Mouse (Mus musculus) MEL (cell line): ENCODE results near the gene Krt80. TPM values are rescaled to one million over a fixed set of nuclear protein-coding genes. Genes with fewer than 3 reads are reported as not detected.

ENCODE experiments used
- DNase-seq: peaks from one replicate; pipeline ENCODE4 v3.0.0; 2011; ENCODE audit warnings: low read depth, low spot score
- H3K27ac ChIP-seq: 2 replicates; pipeline ENCODE4 v1.5.1; 2012; ENCODE audit warnings: low read depth, mild to moderate bottlenecking, control low read depth, low read length, moderate library complexity; ENCODE audit not compliant: control insufficient read depth
- H3K27me3 ChIP-seq, 2 experiments: fragments of 150-350 bp in 1 of 2; sonication (generic) in 1 of 2; 2 replicates each; pipeline ENCODE4 v1.6.1; 2012; ENCODE audit warnings: low read length in 2 of 2, mild to moderate bottlenecking in 2 of 2, improper control_type of control experiment in 1 of 2, moderate library complexity in 1 of 2; ENCODE audit not compliant: insufficient read depth in 2 of 2, control insufficient read depth in 1 of 2
- H3K36me3 ChIP-seq, 2 experiments: 2 replicates each; pipeline ENCODE4 v1.6.1; 2012 to 2014; ENCODE audit warnings: low read length in 2 of 2, improper control_type of control experiment in 1 of 2, inconsistent platforms in 1 of 2, mild to moderate bottlenecking in 1 of 2; ENCODE audit not compliant: insufficient read depth in 2 of 2, control insufficient read depth in 1 of 2
- H3K4me1 ChIP-seq, 2 experiments: fragments of 150-350 bp in 1 of 2; sonication (generic) in 1 of 2; 2 replicates each; pipeline ENCODE4 v1.6.1; 2012; ENCODE audit warnings: low read length in 2 of 2, improper control_type of control experiment in 1 of 2, mild to moderate bottlenecking in 1 of 2; ENCODE audit not compliant: insufficient read depth in 2 of 2, control insufficient read depth in 1 of 2
- H3K4me3 ChIP-seq, 2 experiments: fragments of 150-350 bp in 1 of 2; sonication (generic) in 1 of 2; 2 replicates each; pipeline ENCODE4 v1.5.1; 2012; ENCODE audit warnings: low read depth in 2 of 2, low read length in 2 of 2, mild to moderate bottlenecking in 2 of 2, moderate library complexity in 2 of 2, control low read depth in 1 of 2, improper control_type of control experiment in 1 of 2; ENCODE audit not compliant: control insufficient read depth in 1 of 2, insufficient read depth in 1 of 2
- H3K79me2 ChIP-seq: 2 replicates; pipeline ENCODE4 v1.6.1; 2012; ENCODE audit warnings: mild to moderate bottlenecking, low read length, moderate library complexity; ENCODE audit not compliant: control insufficient read depth, poor library complexity, insufficient read depth
- H3K9ac ChIP-seq: 2 replicates; pipeline ENCODE4 v1.6.1; 2012; ENCODE audit warnings: low read depth, mild to moderate bottlenecking, control low read depth, low read length, moderate library complexity; ENCODE audit not compliant: control insufficient read depth, poor library complexity, severe bottlenecking
- H3K9me3 ChIP-seq: fragments of 150-350 bp; sonication (generic); replicated peaks from 2 replicates; pipeline ENCODE4 v1.6.1; 2012; ENCODE audit warnings: mild to moderate bottlenecking, low read length, improper control_type of control experiment, moderate library complexity; ENCODE audit not compliant: insufficient read depth
- BHLHE40 ChIP-seq: IDR thresholded peaks from 2 replicates; pipeline ENCODE4 v1.6.1; 2012; ENCODE audit warnings: low read depth, mild to moderate bottlenecking, inconsistent platforms, low read length, improper control_type of control experiment, borderline replicate concordance
- CHD1 ChIP-seq: IDR thresholded peaks from 2 replicates; pipeline ENCODE4 v1.6.1; 2012; ENCODE audit warnings: low read depth, mild to moderate bottlenecking, inconsistent platforms, low read length, improper control_type of control experiment
- CHD2 ChIP-seq: IDR thresholded peaks from 2 replicates; pipeline ENCODE4 v1.6.1; 2011; ENCODE audit warnings: low read length, improper control_type of control experiment
- CTCF ChIP-seq, 3 experiments: IDR thresholded peaks in 2 of 3; conservative IDR thresholded peaks in 1 of 3; 2 replicates each; pipeline ENCODE4 v1.5.1; 2011 to 2012; ENCODE audit warnings: low read length in 3 of 3, low read depth in 2 of 3, mild to moderate bottlenecking in 2 of 3, improper control_type of control experiment in 1 of 3, inconsistent platforms in 1 of 3, mixed read lengths in 1 of 3, moderate library complexity in 1 of 3; ENCODE audit not compliant: control insufficient read depth in 1 of 3, insufficient read depth in 1 of 3, poor library complexity in 1 of 3, severe bottlenecking in 1 of 3
- E2F4 ChIP-seq: IDR thresholded peaks from 2 replicates; pipeline ENCODE4 v1.6.1; 2011; ENCODE audit warnings: low read depth, low read length, improper control_type of control experiment, borderline replicate concordance
- ELF1 ChIP-seq: IDR thresholded peaks from 2 replicates; pipeline ENCODE4 v1.6.1; 2014; ENCODE audit warnings: low read depth, mild to moderate bottlenecking, inconsistent platforms, low read length, improper control_type of control experiment, moderate library complexity
- EP300 ChIP-seq, 2 experiments: IDR thresholded peaks; 2 replicates each; pipeline ENCODE4 v1.6.1; 2011; ENCODE audit warnings: improper control_type of control experiment in 2 of 2, low read length in 2 of 2, low read depth in 1 of 2, mild to moderate bottlenecking in 1 of 2
- ETS1 ChIP-seq: IDR thresholded peaks from 2 replicates; pipeline ENCODE4 v1.6.1; 2012; ENCODE audit warnings: low read depth, mild to moderate bottlenecking, inconsistent platforms, low read length, improper control_type of control experiment, moderate library complexity
- GABPA ChIP-seq: IDR thresholded peaks from 2 replicates; pipeline ENCODE4 v1.6.1; 2012; ENCODE audit warnings: low read depth, mild to moderate bottlenecking, inconsistent platforms, low read length, improper control_type of control experiment, moderate library complexity
- GATA1 ChIP-seq: IDR thresholded peaks from 2 replicates; pipeline ENCODE4 v1.6.1; 2011; ENCODE audit warnings: low read depth, low read length, improper control_type of control experiment
- HCFC1 ChIP-seq: IDR thresholded peaks from 2 replicates; pipeline ENCODE4 v1.6.1; 2012; ENCODE audit warnings: low read depth, mild to moderate bottlenecking, inconsistent platforms, low read length, improper control_type of control experiment, moderate library complexity
- JUND ChIP-seq: IDR thresholded peaks from 2 replicates; pipeline ENCODE4 v1.6.1; 2011; ENCODE audit warnings: low read depth, mild to moderate bottlenecking, improper control_type of control experiment, low read length
- KAT2A ChIP-seq: conservative IDR thresholded peaks from 2 replicates; pipeline ENCODE4 v1.6.1; 2012; ENCODE audit warnings: low read depth, low read length, improper control_type of control experiment, inconsistent platforms
- MAFK ChIP-seq: IDR thresholded peaks from 2 replicates; pipeline ENCODE4 v1.6.1; 2011; ENCODE audit warnings: low read depth, mild to moderate bottlenecking, low read length, improper control_type of control experiment, borderline replicate concordance
- MAX ChIP-seq: IDR thresholded peaks from 2 replicates; pipeline ENCODE4 v1.6.1; 2011; ENCODE audit warnings: low read length, improper control_type of control experiment
- MAZ ChIP-seq: IDR thresholded peaks from 2 replicates; pipeline ENCODE4 v1.6.1; 2012; ENCODE audit warnings: low read depth, mild to moderate bottlenecking, inconsistent platforms, low read length, improper control_type of control experiment
- MEF2A ChIP-seq: IDR thresholded peaks from 2 replicates; pipeline ENCODE4 v1.6.1; 2014; ENCODE audit warnings: low read depth, mild to moderate bottlenecking, inconsistent platforms, low read length, improper control_type of control experiment; ENCODE audit not compliant: poor library complexity, insufficient replicate concordance, severe bottlenecking; ENCODE audit errors: extremely low read depth
- MXI1 ChIP-seq: IDR thresholded peaks from 2 replicates; pipeline ENCODE4 v1.6.1; 2011; ENCODE audit warnings: mild to moderate bottlenecking, low read depth, low read length, improper control_type of control experiment
- MYB ChIP-seq: IDR thresholded peaks from 2 replicates; pipeline ENCODE4 v1.6.1; 2011; ENCODE audit warnings: mild to moderate bottlenecking, low read depth, low read length, improper control_type of control experiment
- MYC ChIP-seq: IDR thresholded peaks from 2 replicates; pipeline ENCODE4 v1.6.1; 2011; ENCODE audit warnings: low read depth, mild to moderate bottlenecking, low read length, improper control_type of control experiment, moderate library complexity
- NELFE ChIP-seq: IDR thresholded peaks from 2 replicates; pipeline ENCODE4 v1.6.1; 2011; ENCODE audit warnings: low read depth, low read length, improper control_type of control experiment
- NRF1 ChIP-seq: IDR thresholded peaks from 2 replicates; pipeline ENCODE4 v1.6.1; 2014; ENCODE audit warnings: low read depth, mild to moderate bottlenecking, inconsistent platforms, low read length, improper control_type of control experiment, moderate library complexity; ENCODE audit not compliant: poor library complexity, insufficient read depth, severe bottlenecking
- POLR2A ChIP-seq, 2 experiments: IDR thresholded peaks; 2 replicates each; pipeline ENCODE4 v1.6.1; 2011 to 2012; ENCODE audit warnings: low read length in 2 of 2, mild to moderate bottlenecking in 2 of 2, control low read depth in 1 of 2, improper control_type of control experiment in 1 of 2, low read depth in 1 of 2, moderate library complexity in 1 of 2; ENCODE audit not compliant: control insufficient read depth in 1 of 2, insufficient read depth in 1 of 2, poor library complexity in 1 of 2
- POLR2AphosphoS2 ChIP-seq: IDR thresholded peaks from 2 replicates; pipeline ENCODE4 v1.6.1; 2011; ENCODE audit warnings: low read length, improper control_type of control experiment
- POLR2AphosphoS5 ChIP-seq: IDR thresholded peaks from 2 replicates; pipeline ENCODE4 v1.6.1; 2012; ENCODE audit warnings: low read depth, borderline replicate concordance, mild to moderate bottlenecking, inconsistent platforms, low read length, moderate library complexity, mixed read lengths
- RAD21 ChIP-seq: IDR thresholded peaks from 2 replicates; pipeline ENCODE4 v1.6.1; 2011; ENCODE audit warnings: mild to moderate bottlenecking, low read depth, low read length, improper control_type of control experiment
- RCOR1 ChIP-seq: IDR thresholded peaks from 2 replicates; pipeline ENCODE4 v1.6.1; 2012; ENCODE audit warnings: low read depth, mild to moderate bottlenecking, inconsistent platforms, low read length, improper control_type of control experiment
- SIN3A ChIP-seq: IDR thresholded peaks from 2 replicates; pipeline ENCODE4 v1.6.1; 2012; ENCODE audit warnings: low read length, improper control_type of control experiment, inconsistent platforms
- SMC3 ChIP-seq: IDR thresholded peaks from 2 replicates; pipeline ENCODE4 v1.6.1; 2011; ENCODE audit warnings: low read depth, low read length, improper control_type of control experiment
- TAL1 ChIP-seq: IDR thresholded peaks from 2 replicates; pipeline ENCODE4 v1.6.1; 2012; ENCODE audit warnings: mild to moderate bottlenecking, inconsistent platforms, low read length, moderate library complexity, mixed read lengths
- TBP ChIP-seq: IDR thresholded peaks from 2 replicates; pipeline ENCODE4 v1.8.0; 2011; ENCODE audit warnings: low read depth, low read length, improper control_type of control experiment
- TCF12 ChIP-seq: IDR thresholded peaks from 2 replicates; pipeline ENCODE4 v1.6.1; 2014; ENCODE audit warnings: low read depth, mild to moderate bottlenecking, inconsistent platforms, low read length, improper control_type of control experiment, moderate library complexity
- USF1 ChIP-seq: IDR thresholded peaks from 2 replicates; pipeline ENCODE4 v1.6.1; 2014; ENCODE audit warnings: low read depth, mild to moderate bottlenecking, inconsistent platforms, low read length, improper control_type of control experiment, moderate library complexity
- USF2 ChIP-seq, 2 experiments: IDR thresholded peaks; 2 replicates each; pipeline ENCODE4 v1.6.1; 2011 to 2012; ENCODE audit warnings: improper control_type of control experiment in 2 of 2, low read length in 2 of 2, borderline replicate concordance in 1 of 2, inconsistent platforms in 1 of 2, low read depth in 1 of 2, mild to moderate bottlenecking in 1 of 2; ENCODE audit not compliant: insufficient read depth in 1 of 2
- ZC3H11A ChIP-seq: IDR thresholded peaks from 2 replicates; pipeline ENCODE4 v1.6.1; 2012; ENCODE audit warnings: low read depth, mild to moderate bottlenecking, inconsistent platforms, low read length, improper control_type of control experiment
- ZKSCAN1 ChIP-seq: IDR thresholded peaks from 2 replicates; pipeline ENCODE4 v1.6.1; 2012; ENCODE audit warnings: low read depth, mild to moderate bottlenecking, inconsistent platforms, low read length, improper control_type of control experiment, moderate library complexity
- ZMIZ1 ChIP-seq: IDR thresholded peaks from 2 replicates; pipeline ENCODE4 v1.6.1; 2012; ENCODE audit warnings: low read depth, mild to moderate bottlenecking, inconsistent platforms, low read length, improper control_type of control experiment, moderate library complexity
- ZNF384 ChIP-seq: IDR thresholded peaks from 2 replicates; pipeline ENCODE4 v1.6.1; 2012; ENCODE audit warnings: low read depth, mild to moderate bottlenecking, inconsistent platforms, low read length, improper control_type of control experiment
- polyA plus RNA-seq, 2 experiments: library from polyadenylated mRNA; stranded (reverse) in 1 of 2; unstranded in 1 of 2; fragments of >175 nt in 1 of 2; fragments of >200 nt in 1 of 2; gene quantifications; 2 replicates each; pipeline versions ENCODE4 v1.2.1 to v1.2.4; 2012; ENCODE audit warnings: low replicate concordance in 2 of 2, low read depth in 1 of 2; ENCODE audit not compliant: insufficient read length in 2 of 2, insufficient read depth in 1 of 2, missing spikeins in 1 of 2
- total RNA-seq: library from RNA; depleted of rRNA; stranded (reverse); fragments of 300-350 nt; gene quantifications from 2 replicates; pipeline ENCODE4 v1.2.3, GENCODE M21; 2012

The Krt80 gene
- total and polyA plus RNA-seq, 3 experiments = not detected

DNA sequence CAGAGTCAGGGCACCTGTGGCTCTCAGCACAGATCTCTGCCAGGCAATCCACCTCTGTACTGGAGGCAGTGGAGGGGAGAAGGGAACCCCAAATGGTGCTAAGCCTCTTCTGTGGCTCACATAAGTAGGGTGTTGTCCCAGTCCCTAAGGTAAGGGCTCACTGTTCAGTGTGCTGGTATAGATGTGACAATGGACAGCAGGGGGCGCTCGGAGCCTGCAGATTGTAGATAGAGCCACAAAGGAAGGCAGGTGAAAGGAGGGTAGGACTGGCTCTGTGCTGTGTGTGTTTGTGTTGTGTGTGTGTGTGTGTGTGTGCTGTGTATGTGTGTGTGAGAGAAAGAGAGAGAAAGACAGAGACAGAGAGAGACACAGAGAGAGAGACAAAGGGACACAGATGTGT is 30.4 kb downstream of the Krt80 start:
- H3K9ac ChIP-seq = no peak overlapping the region
- no peaks in the 10 kb centered on the region for H3K9me3 ChIP-seq
- no peak overlapping the region for H3K27ac ChIP-seq
- H3K36me3 ChIP-seq = no peaks in the 10 kb centered on the region; a peak in 1 of 4 replicates
- no peaks in the 10 kb centered on the region for H3K27me3 ChIP-seq
- H3K79me2 ChIP-seq = no peaks in the 10 kb centered on the region
- peak; percentile 91 for DNase-seq
- no peak overlapping the region for H3K4me3 ChIP-seq
- peaks cover 0 to 17% of the 10 kb centered on the region in 2 experiments; a peak in 3 of 4 replicates for H3K4me1 ChIP-seq
- TF ChIP-seq CTCF (IDR thresholded peaks at IDR 0.05 in 2 of 3, conservative IDR thresholded peaks at IDR 0.05 in 1 of 3; ENCODE audit: control insufficient read depth in 1 of 3, insufficient read depth in 1 of 3, low read depth in 2 of 3, low read length in 3 of 3, poor library complexity in 1 of 3, severe bottlenecking in 1 of 3) = peak; percentile 85 to 100 (median 99)
- TF ChIP-seq POLR2AphosphoS2 = no peak
- TF ChIP-seq SIN3A = no peak
- TF ChIP-seq E2F4 = no peak
- TF ChIP-seq MYC = no peak
- no peak for TF ChIP-seq NELFE
- TF ChIP-seq KAT2A = no peak
- TF ChIP-seq TBP = no peak
- TF ChIP-seq CHD1 = no peak
- TF ChIP-seq ELF1 = no peak
- TF ChIP-seq MAX = no peak
- TF ChIP-seq NRF1 = no peak
- no peak for TF ChIP-seq ETS1
- TF ChIP-seq TAL1 = no peak
- TF ChIP-seq GABPA = no peak
- TF ChIP-seq EP300 (IDR thresholded peaks at IDR 0.05; ENCODE audit: low read depth in 1 of 2, low read length in 2 of 2) = no peak
- no peak for TF ChIP-seq TCF12
- TF ChIP-seq CHD2 = no peak
- TF ChIP-seq MAZ = no peak; the same call in 1 of the 2 replicates
- no peak for TF ChIP-seq ZKSCAN1
- TF ChIP-seq GATA1 = peak; percentile 41; the same call in 1 of the 2 replicates
- TF ChIP-seq RCOR1 = no peak
- TF ChIP-seq USF2 (IDR thresholded peaks at IDR 0.05; ENCODE audit: borderline replicate concordance in 1 of 2, insufficient read depth in 1 of 2, low read depth in 1 of 2, low read length in 2 of 2) = no peak
- no peak for TF ChIP-seq MEF2A
- no peak for TF ChIP-seq USF1
- peak; percentile 100 for TF ChIP-seq RAD21
- TF ChIP-seq POLR2AphosphoS5 = no peak
- TF ChIP-seq ZMIZ1 = no peak
- peak; percentile 96 for TF ChIP-seq SMC3
- no peak for TF ChIP-seq MYB
- TF ChIP-seq MAFK = no peak
- no peak for TF ChIP-seq MXI1
- TF ChIP-seq BHLHE40 = peak; percentile 51; the same call in 1 of the 2 replicates
- TF ChIP-seq ZNF384 = no peak
- TF ChIP-seq POLR2A (IDR thresholded peaks at IDR 0.05; ENCODE audit: control insufficient read depth in 1 of 2, insufficient read depth in 1 of 2, low read depth in 1 of 2, low read length in 2 of 2, poor library complexity in 1 of 2) = no peak
- no peak for TF ChIP-seq JUND
- TF ChIP-seq HCFC1 = no peak
- TF ChIP-seq ZC3H11A = peak; percentile 89
